Mouse (Mus musculus) brain, embryonic 14.5 days (tissue): Measurements from ENCODE around the gene Abcc8.

Experiments used
- CTCF ChIP-seq: fragments of 200-500 bp; IDR thresholded peaks from 2 replicates; pipeline ENCODE4 v1.5.1; 2012; ENCODE audit warnings: inconsistent platforms, mild to moderate bottlenecking, moderate library complexity, borderline replicate concordance; ENCODE audit not compliant: insufficient read depth, insufficient read length; ENCODE audit errors: extremely low read depth
- POLR2A ChIP-seq: fragments of 200-500 bp; IDR thresholded peaks from 2 replicates; pipeline ENCODE4 v1.6.1; 2012; ENCODE audit warnings: mild to moderate bottlenecking, inconsistent platforms, borderline replicate concordance; ENCODE audit not compliant: poor library complexity, insufficient read depth, insufficient read length, severe bottlenecking; ENCODE audit errors: extremely low read depth

DNA sequence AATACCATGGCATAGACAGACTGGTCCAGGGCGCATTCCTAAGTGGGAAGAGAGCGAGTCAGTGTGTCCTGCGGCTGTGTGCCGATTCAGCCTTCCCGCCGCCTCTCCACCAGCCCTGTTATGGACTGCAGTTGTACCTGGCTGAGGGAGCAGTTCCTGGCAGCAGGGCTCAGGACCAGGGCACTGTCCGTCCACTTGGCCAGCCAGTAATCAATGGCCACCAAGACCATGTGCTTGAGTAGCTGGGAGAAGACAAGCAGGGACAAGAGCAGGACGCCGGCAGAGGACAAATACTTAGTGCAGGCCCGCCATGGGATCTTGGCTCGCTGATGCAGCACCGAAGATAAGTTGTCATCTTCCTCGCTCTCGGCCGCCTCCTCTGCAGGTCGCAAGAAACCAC, 62.8 kb downstream of the Abcc8 start:
- TF ChIP-seq POLR2A (no peak), CTCF (no peak)
